Mouse (Mus musculus) cerebellum, adult 2 months (tissue): ENCODE measurements around the gene Rpf2. TPM values are rescaled to one million over a fixed set of nuclear protein-coding genes. Genes with fewer than 3 reads are reported as not detected.

Experiments
- DNase-seq, 2 experiments: peaks; one replicate each; pipeline ENCODE4 v3.0.0; 2021
- H3K27ac ChIP-seq: fragments of 200-500 bp; 2 replicates; pipeline ENCODE4 v1.5.1; 2012; ENCODE audit warnings: low read length, control low read depth, inconsistent platforms; ENCODE audit not compliant: insufficient read depth
- H3K27me3 ChIP-seq: fragments of 200-500 bp; 2 replicates; pipeline ENCODE4 v1.6.1; 2012; ENCODE audit warnings: inconsistent platforms, mild to moderate bottlenecking, low read length, moderate library complexity; ENCODE audit not compliant: control insufficient read depth, insufficient read depth
- H3K4me1 ChIP-seq: fragments of 200-500 bp; 2 replicates; pipeline ENCODE4 v1.6.1; 2011; ENCODE audit warnings: low read length; ENCODE audit not compliant: control insufficient read depth, insufficient read depth
- H3K4me3 ChIP-seq: fragments of 200-500 bp; replicated peaks from 2 replicates; pipeline ENCODE3; 2011; ENCODE audit warnings: mild to moderate bottlenecking, low read depth, low read length, control low read depth; ENCODE audit not compliant: insufficient read depth
- CTCF ChIP-seq: fragments of 200-500 bp; IDR thresholded peaks from 2 replicates; pipeline ENCODE4 v1.5.1; 2011; ENCODE audit warnings: low read depth, mild to moderate bottlenecking, control low read depth, low read length, moderate library complexity, borderline replicate concordance; ENCODE audit not compliant: insufficient read depth
- POLR2A ChIP-seq: fragments of 200-500 bp; IDR thresholded peaks from 2 replicates; pipeline ENCODE4 v1.6.1; 2011; ENCODE audit warnings: low read length, control low read depth, borderline replicate concordance; ENCODE audit not compliant: insufficient read depth
- WGBS: fragments of 180-500 bp; shearing (Covaris S2); methylation state at CpG from one replicate; pipeline ENCODE4 v1.1.7; 2018; 5-methylcytosine and 5-hydroxymethylcytosine counted together
- polyA plus RNA-seq: library from polyadenylated mRNA; depleted of rRNA; stranded (reverse); fragments of >200 nt; gene quantifications from 2 replicates; pipeline ENCODE4 v1.2.3, GENCODE M21; 2012

The Rpf2 gene
- polyA plus RNA-seq, 1 experiment = 15.1 TPM

DNA sequence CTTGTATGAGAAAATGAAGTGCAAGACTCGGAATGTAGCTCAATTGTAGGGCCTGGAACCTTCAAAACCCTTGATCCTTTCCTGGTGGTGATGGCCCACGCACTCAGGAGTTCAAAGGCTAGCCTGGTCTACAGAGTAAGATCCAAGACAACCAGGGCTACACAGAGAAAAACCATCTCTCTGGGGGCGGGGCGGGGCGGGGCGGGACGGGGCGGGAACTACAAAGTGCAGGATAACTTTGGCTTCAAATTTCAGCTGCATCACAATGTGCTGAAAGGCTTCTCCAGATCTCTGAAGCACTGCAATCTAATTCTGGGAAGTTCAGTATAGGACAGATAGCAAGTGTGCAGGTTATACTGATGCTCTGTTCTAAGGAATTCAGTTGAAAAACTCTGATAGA lies 12.7 kb upstream of the Rpf2 start:
- TF ChIP-seq POLR2A (no peak), CTCF (no peak)
- WGBS = 24% methylated on average over 8 of the region's 8 CpGs
- no peaks in the 10 kb centered on the region for H3K27me3 ChIP-seq
- no peak overlapping the region for H3K4me3 ChIP-seq
- no peak overlapping the region for H3K27ac ChIP-seq
- peaks cover 4% of the 10 kb centered on the region for H3K4me1 ChIP-seq
- no peak for DNase-seq

DNA sequence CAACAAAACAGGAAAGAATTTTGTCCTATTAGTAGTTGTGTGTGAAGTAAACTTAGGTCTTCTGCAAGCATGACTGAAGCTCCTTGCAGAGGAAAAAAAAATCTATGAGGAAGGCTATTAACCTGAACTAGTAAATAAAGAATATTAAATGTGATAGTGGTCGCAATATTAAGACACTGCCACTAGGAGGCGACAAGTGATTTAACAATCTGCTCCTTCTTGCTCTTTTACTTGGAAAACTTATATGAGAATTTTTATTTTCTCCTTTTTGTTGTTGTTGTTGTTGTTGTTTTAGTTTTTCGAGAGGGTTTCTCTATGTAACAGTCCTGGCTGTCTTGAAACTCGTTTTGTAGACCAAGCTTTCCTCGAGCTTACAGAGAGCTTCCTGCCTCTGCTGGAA lies 12.1 kb upstream of the Rpf2 start:
- H3K27ac ChIP-seq = no peak overlapping the region
- DNase-seq = peak; percentile 24 to 62
- peak overlapping the region; percentile 31 for H3K4me3 ChIP-seq
- peaks cover 4% of the 10 kb centered on the region for H3K4me1 ChIP-seq
- WGBS = 2% methylated on average over 5 of the region's 5 CpGs
- H3K27me3 ChIP-seq = no peaks in the 10 kb centered on the region
- TF ChIP-seq CTCF (peak; percentile 43; the same call in 1 of the 2 replicates), POLR2A (no peak)

DNA sequence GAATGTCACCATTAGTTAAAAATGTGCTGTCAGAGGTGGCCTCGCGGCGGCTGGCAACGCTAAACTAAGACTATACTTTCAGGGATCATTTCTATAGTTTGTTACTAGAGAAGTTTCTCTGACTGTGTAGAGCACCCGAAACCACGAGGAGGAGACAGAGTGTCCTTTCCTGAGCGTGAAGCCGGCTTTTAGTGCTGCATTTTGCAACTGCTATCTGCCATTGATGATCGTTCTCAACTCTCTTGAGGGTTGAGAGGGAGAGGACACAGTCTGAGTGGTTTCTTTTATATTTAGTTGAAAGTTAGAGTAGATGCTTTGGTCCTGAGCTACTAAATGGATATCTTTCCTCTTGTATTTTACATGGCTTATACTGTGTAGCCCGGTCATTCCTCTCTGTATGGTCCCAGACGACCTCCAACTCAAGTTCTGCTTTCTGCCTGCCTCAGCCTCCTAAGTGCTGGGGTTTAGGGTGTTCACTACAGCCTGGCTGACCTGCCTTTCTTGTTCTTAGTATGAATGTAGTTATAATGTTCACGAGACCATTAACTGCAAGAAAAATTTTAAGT lies 11.6 kb upstream of the Rpf2 start:
- 0% methylated on average over 12 of the region's 12 CpGs for WGBS
- H3K27ac ChIP-seq = no peak overlapping the region

DNA sequence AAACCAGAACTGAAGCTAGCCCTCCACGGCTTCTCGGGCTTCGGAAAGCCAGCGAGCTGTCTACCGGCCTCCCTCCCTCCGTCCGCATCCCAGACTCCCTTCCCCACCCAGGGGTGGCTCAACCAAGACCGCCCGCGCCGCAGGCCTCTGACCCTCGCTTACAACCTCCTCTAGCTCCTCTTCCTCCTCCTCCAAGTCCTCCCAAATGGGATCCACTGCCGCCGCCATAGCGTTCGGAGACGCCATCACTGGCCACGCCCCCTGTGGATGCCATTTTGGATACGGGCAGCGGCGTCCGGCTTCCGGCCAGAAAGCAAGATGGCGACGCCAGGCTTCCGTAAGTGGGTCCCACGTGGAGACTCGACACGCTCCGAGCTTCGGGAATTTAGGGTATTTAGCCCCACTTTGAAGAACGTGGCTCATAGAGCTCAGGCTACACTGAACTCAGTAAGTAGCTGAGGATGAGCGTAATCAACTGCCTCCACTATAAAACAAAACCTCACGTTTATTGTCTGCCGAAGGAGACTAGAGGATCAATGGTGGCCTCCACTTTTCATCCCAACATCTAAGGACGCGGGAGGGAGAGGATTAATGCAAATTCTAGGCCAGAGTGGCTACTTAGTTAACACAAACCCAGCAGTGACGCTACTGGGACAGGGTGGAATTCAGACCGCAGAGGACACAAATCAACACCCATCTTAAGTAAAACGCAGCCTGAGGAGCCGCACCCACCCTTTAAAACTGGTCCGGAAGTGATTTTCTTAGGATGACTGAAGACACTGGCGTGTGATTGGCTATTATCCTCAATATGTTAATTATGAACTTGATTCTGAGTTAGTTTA lies 10.8 kb upstream of the Rpf2 start, which contains the start of gene Gtf3c6:
Gtf3c6 (minus strand) TSS at position 695 of the 842 bp plus-strand sequence.
- TF ChIP-seq CTCF (no peak), POLR2A (peak; percentile 70; the same call in 1 of the 2 replicates)
- Histone ChIP-seq H3K27ac (peak within 1 kb of the TSS; percentile 46), H3K4me1 (peaks cover 4% of the 10 kb centered on the region), H3K27me3 (no peaks in the 10 kb centered on the region), H3K4me3 (peak within 1 kb of the TSS; percentile 67)
- WGBS = under 1% methylated on average over 43 of the region's 43 CpGs
- peak; percentile 91 to 94 for DNase-seq

More for the DNA sequence above, 11.6 kb upstream of the Rpf2 start:
- peak overlapping the region; percentile 31 for H3K4me3 ChIP-seq
- H3K4me1 ChIP-seq = peaks cover 4% of the 10 kb centered on the region
- H3K27me3 ChIP-seq = no peaks in the 10 kb centered on the region
- DNase-seq = peak; percentile 17 to 39
- TF ChIP-seq POLR2A = peak; percentile 17; the same call in 1 of the 2 replicates
- TF ChIP-seq CTCF = peak; percentile 37; the same call in 1 of the 2 replicates

DNA sequence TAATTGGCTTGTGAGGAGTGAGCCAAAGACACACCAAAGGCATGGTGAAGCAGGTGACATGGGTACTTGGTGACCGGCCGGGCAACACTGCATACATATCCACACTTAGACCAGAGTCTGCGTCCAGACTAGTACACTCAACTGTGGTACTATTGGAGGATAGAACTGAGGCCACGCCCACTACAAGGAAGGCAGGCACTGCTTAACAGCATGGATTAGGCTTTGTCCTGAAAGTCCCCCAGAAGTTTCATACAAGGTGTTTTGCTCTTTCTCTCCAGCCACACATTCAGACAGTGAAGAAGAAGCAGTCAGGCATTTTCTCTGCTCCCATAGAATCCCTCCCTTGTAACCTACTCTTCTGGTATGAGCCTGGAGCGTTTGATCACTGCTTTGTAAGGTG lies 9.9 kb upstream of the Rpf2 start:
- H3K4me3 ChIP-seq = peak overlapping the region; percentile 42
- no peak for TF ChIP-seq CTCF
- no peak for TF ChIP-seq POLR2A
- 1% methylated on average over 5 of the region's 5 CpGs for WGBS
- peak; percentile 41 to 49 for DNase-seq
- no peak overlapping the region for H3K27ac ChIP-seq
- H3K4me1 ChIP-seq = peaks cover 4% of the 10 kb centered on the region
- H3K27me3 ChIP-seq = no peaks in the 10 kb centered on the region

DNA sequence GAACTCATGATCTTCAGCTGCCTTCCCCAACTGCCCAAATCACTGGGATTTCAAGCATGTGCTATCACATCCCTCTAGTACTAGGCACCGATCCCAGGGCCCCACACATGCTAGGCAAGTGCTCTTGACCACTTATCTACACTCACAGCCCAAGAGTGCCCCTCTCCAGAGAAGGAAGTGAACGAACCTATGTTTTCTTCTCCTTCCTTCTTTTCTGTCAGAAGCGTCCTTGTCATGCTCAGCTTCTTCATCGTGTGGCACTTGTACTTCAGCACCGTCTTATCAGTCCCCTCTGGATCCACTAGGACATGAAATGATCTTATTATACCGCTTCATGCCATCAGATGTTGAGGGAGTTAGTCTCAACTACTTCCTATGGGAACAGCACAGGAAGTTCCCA lies 4.1 kb upstream of the Rpf2 start:
- 0 out of 2 replicates have a peak, but pooled peaks cover 2% of the 10 kb centered on the region for H3K4me1 ChIP-seq
- no peaks in the 10 kb centered on the region for H3K27me3 ChIP-seq
- no peak for DNase-seq
- no peak overlapping the region for H3K27ac ChIP-seq
- H3K4me3 ChIP-seq = no peak overlapping the region
- WGBS = 92% methylated on average over 6 of the region's 6 CpGs
- TF ChIP-seq POLR2A (no peak), CTCF (no peak)

DNA sequence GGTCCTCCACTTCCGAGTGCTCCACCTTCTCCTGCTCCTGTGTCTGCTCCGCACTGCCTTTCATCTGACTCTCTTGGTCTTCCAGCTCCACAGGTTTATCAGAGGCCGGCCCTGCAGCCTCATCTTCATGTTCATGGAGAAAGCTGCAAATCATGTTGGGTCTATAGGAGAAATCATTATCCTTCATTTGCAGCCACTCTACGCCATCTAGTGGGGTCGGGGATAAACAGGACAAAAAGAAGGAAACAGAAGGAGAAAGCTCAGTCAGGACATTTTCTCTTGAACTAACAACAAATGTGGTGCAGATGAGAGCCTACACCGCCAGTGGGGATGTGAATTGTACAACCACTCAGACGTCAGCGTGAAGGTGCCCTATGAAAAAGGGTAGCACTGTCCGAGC lies 2.8 kb upstream of the Rpf2 start:
- Histone ChIP-seq H3K4me3 (no peak overlapping the region), H3K27ac (no peak overlapping the region), H3K4me1 (0 out of 2 replicates have a peak, but pooled peaks cover 2% of the 10 kb centered on the region), H3K27me3 (no peaks in the 10 kb centered on the region)
- DNase-seq = no peak
- TF ChIP-seq POLR2A (no peak), CTCF (no peak)
- 84% methylated on average over 9 of the region's 9 CpGs for WGBS

DNA sequence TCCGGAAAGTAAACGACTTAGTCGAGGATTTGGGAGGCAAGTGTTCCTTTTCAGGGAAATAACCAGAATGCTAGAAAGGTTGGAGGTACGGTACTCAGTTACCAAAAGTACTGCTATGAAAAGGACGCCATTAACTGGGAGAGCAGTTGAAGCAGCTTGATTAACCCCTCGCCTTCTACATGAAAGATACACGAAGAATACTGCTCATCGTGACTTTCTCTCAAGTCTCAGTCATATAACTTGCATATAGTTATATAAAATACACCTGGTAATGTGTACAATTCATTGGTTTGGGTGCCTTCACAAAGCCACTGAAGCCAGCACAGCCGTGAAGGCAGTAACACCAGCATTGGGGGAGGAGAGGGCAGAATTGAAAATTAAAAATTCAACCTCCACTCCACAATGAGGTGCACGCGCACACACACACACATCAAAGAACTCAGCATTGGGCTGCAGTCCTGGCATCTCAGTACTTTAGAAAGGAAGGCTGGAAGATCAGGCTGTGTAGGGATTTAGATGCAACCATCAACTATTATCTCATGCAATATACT lies 405 bp upstream of the Rpf2 start:
- Histone ChIP-seq H3K4me1 (0 out of 2 replicates have a peak, but pooled peaks cover 2% of the 10 kb centered on the region), H3K27ac (peak overlapping the region; percentile 37; the same call in 1 of the 2 replicates), H3K27me3 (no peaks in the 10 kb centered on the region), H3K4me3 (peak overlapping the region; percentile 79)
- 28% methylated on average over 11 of the region's 11 CpGs for WGBS
- TF ChIP-seq POLR2A (no peak), CTCF (no peak)
- DNase-seq = peak in 1 of 2 experiments; percentile 13
